Mouse (Mus musculus): ENCODE measurements around the gene Skap1.

DNA sequence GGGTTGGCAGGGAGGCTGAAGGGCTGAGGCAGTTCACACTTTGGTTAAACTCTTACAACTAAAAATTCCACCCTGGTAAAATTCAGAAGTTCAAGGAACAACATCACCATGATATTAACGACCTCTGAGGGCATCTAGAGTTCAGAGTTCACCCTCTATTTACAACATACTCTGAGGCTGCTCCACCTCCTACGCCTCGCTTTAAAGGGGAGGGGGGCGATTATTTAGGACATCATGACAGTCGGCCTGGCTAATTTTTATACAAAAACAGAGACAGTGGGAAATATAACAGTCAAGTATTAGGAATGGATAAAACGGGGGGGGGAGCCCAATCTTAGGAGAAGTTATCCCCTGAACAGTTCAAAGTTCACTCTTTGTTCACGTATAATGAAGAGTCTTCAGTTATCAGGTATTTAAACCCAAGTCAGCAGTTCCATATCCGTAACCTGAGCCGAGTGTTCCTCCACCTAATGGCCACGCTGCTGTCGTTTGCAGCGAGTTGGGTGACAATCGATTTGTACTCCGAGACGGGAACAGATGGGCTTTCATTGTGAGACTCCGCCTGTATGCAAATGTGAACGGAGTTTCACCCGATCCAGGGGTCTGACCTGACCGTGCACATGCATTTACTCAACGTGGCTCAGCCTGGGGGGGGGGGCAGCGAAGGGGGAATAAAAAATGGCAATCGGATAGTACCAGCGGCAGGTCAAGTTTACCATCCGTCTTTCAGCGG lies 114.3 kb downstream of the Skap1 start:
- no peak for TF ChIP-seq CTCF (IDR thresholded peaks at IDR 0.05; ENCODE audit: borderline replicate concordance, insufficient read depth, low read length)
- TF ChIP-seq POLR2A (IDR thresholded peaks at IDR 0.05; ENCODE audit: low read depth, low read length) = no peak
